Mouse (Mus musculus): ENCODE data around the gene Cep164.
"Not testable (repeated sequence)": the region's sequence is repeated elsewhere in the genome, so short reads cannot be mapped to it uniquely, and the experiment has no call there.

Gene Cep164

GRCm38 (mm10) chr9:45783249-45784069 is 45.0 kb downstream of the Cep164 start:
- no peak for DNase-seq

GRCm38 (mm10) chr9:45779201-45779600 is 49.3 kb downstream of the Cep164 start:
- no peak for DNase-seq

- DNase-seq: not testable (repeated sequence)
Observed at GRCm38 (mm10) chr9:45776176-45776575, 52.3 kb downstream of the Cep164 start.

GRCm38 (mm10) chr9:45774088-45774487 is 54.4 kb downstream of the Cep164 start:
- no peak for DNase-seq

- DNase-seq: no peak
Observed at GRCm38 (mm10) chr9:45769596-45769995, 58.9 kb downstream of the Cep164 start.

- DNase-seq: no peak
Observed at GRCm38 (mm10) chr9:45768421-45768820, 60.1 kb downstream of the Cep164 start.

GRCm38 (mm10) chr9:45767155-45767554 is 61.3 kb downstream of the Cep164 start:
- no peak for DNase-seq

- no peak for DNase-seq
Observed at GRCm38 (mm10) chr9:45766195-45766594, 62.3 kb downstream of the Cep164 start.

GRCm38 (mm10) chr9:45754452-45755091 is 73.9 kb downstream of the Cep164 start:
- DNase-seq: peak; percentile 88

- DNase-seq: no peak
Observed at GRCm38 (mm10) chr9:45749917-45750316, 78.6 kb downstream of the Cep164 start.

- no peak for DNase-seq
Observed at GRCm38 (mm10) chr9:45745451-45745850, 83.0 kb downstream of the Cep164 start.

- DNase-seq: peak; percentile 62
Observed at GRCm38 (mm10) chr9:45740584-45740980, 87.9 kb downstream of the Cep164 start.

GRCm38 (mm10) chr9:45739702-45740583 is 88.5 kb downstream of the Cep164 start:
- DNase-seq: peak; percentile 52

GRCm38 (mm10) chr9:45739001-45739701 is 89.3 kb downstream of the Cep164 start:
- DNase-seq: peak; percentile 38

GRCm38 (mm10) chr9:45733246-45733645 is 95.2 kb downstream of the Cep164 start:
- no peak for DNase-seq

GRCm38 (mm10) chr9:45731851-45732250 is 96.6 kb downstream of the Cep164 start:
- peak; percentile 60 for DNase-seq

GRCm38 (mm10) chr9:45719997-45720396 is 108.5 kb downstream of the Cep164 start:
- DNase-seq: no peak

All from cerebellum, adult 9-10 months (tissue).